Mouse (Mus musculus): ENCODE data around the gene Syt9. TPM values are rescaled to one million over a fixed set of nuclear protein-coding genes. Genes with fewer than 3 reads are reported as not detected.

The Syt9 gene
- polyA plus RNA-seq (2014; fragmentation: Nextera tagmentation; extraction: Ambion mirVana): 3.9 and 5.6 TPM in 2 replicates

DNA sequence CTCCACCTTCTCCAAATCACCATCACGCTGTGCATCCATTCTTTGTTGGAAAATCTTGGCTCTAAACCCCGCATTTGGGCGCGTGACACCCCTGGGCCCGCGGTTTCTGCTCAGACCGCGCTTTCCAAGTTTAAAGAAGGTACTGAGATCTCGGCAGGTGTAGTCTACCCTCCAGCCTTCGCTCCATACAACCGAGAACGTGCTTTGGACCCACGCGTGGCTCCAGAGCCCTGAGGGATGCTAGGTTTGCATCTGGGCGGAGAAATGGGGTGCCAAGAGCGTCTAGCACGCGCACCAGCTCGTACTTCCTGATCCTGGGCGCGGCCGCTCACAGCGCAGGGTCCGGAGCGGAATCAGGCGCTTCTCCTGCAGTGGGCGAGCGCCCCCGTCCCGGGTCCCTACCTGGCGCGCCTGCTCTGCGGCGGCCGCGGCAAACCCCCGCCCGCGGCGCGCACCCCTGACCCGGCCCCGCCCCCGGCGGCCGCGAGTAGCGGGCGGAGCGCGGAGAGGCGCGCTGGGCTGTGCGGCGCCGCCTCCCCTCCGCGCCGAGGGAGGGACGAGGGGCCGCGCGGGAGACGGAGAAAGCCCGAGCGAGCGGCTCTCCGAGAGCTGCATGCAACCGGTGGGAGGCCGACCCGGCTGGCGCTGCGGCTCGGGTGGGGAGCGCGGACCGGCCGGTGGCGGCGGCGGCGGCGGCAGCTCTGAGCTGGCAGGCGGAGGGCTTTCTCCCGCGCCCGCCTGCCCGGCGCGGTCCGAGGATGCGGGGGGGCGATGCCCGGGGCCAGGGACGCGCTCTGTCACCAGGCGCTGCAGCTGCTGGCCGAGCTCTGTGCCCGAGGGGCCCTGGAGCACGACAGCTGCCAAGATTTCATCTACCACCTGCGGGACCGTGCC lies at the start of gene Syt9:
Syt9 (plus strand) TSS at position 497 of the 894 bp plus-strand sequence.
- Histone ChIP-seq H3K27me3 (ENCODE audit: control insufficient read depth, insufficient read depth, low read length) (peaks cover 28% of the 10 kb centered on the region), H3K27ac (ENCODE audit: low read depth, low read length) (no peak within 1 kb of the TSS), H3K9me3 (ENCODE audit: control insufficient read depth, low read length) (no peaks in the 10 kb centered on the region), H3K4me3 (ENCODE audit: low read depth, low read length) (peak within 1 kb of the TSS; percentile 65), H3K36me3 (ENCODE audit: control insufficient read depth, insufficient read depth, low read length) (no peaks in the 10 kb centered on the region), H3K4me2 (peak within 1 kb of the TSS; percentile 98), H3K9ac (ENCODE audit: low read length) (peak within 1 kb of the TSS; percentile 71), H3K4me1 (ENCODE audit: control insufficient read depth, insufficient read depth, low read length) (peaks cover 3% of the 10 kb centered on the region; the same call in 1 of the 2 replicates)
- WGBS: under 1% methylated on average over 83 of the region's 102 CpGs
- ATAC-seq (ENCODE audit: low FRiP score) (peak; percentile 93), DNase-seq (ENCODE audit: low spot score, missing footprints) (peak; percentile 94)

DNA sequence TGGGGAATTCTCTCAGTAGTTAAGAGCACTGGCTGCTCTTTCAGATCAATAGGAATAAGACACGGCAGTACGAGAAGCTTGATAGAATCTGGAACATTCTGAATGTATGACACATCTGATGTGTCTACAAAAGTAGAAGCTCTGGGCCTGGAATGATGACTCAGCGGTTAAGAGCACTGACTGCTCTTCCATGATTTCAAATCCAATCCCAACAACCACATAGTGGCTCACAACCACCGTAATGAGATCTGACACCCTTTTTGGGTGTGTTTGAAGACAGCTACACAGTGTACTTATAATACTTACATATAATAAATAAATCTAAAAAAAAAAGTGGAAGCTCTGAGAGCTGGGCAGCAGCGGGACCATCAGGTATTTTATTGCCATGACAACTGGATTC lies 31.5 kb upstream of the Syt9 start:
- 90% methylated on average over 5 of the region's 5 CpGs for WGBS
- H3K4me2 ChIP-seq: no peak overlapping the region
- H3K4me3 ChIP-seq (ENCODE audit: low read depth, low read length): no peak overlapping the region
- H3K9ac ChIP-seq (ENCODE audit: low read length): no peak overlapping the region
- H3K36me3 ChIP-seq (ENCODE audit: control insufficient read depth, insufficient read depth, low read length): no peaks in the 10 kb centered on the region
- DNase-seq (ENCODE audit: low spot score, missing footprints) (no peak), ATAC-seq (ENCODE audit: low FRiP score) (no peak)
- no peaks in the 10 kb centered on the region for H3K4me1 ChIP-seq (ENCODE audit: control insufficient read depth, insufficient read depth, low read length)
- no peaks in the 10 kb centered on the region for H3K27me3 ChIP-seq (ENCODE audit: control insufficient read depth, insufficient read depth, low read length)
- no peak overlapping the region for H3K27ac ChIP-seq (ENCODE audit: low read depth, low read length)
- H3K9me3 ChIP-seq (ENCODE audit: control insufficient read depth, low read length): no peaks in the 10 kb centered on the region

GRCm38 (mm10) chr7:107339560-107340057 lies 30.9 kb upstream of the Syt9 start:
- Histone ChIP-seq H3K4me3 (ENCODE audit: low read depth, low read length) (no peak overlapping the region), H3K4me2 (no peak overlapping the region), H3K27ac (ENCODE audit: low read depth, low read length) (no peak overlapping the region), H3K4me1 (ENCODE audit: control insufficient read depth, insufficient read depth, low read length) (no peaks in the 10 kb centered on the region), H3K27me3 (ENCODE audit: control insufficient read depth, insufficient read depth, low read length) (no peaks in the 10 kb centered on the region), H3K9me3 (ENCODE audit: control insufficient read depth, low read length) (no peaks in the 10 kb centered on the region), H3K36me3 (ENCODE audit: control insufficient read depth, insufficient read depth, low read length) (no peaks in the 10 kb centered on the region), H3K9ac (ENCODE audit: low read length) (no peak overlapping the region)
- 54% methylated on average over 3 of the region's 3 CpGs for WGBS
- ATAC-seq (ENCODE audit: low FRiP score) (no peak), DNase-seq (ENCODE audit: low spot score, missing footprints) (no peak)

DNA sequence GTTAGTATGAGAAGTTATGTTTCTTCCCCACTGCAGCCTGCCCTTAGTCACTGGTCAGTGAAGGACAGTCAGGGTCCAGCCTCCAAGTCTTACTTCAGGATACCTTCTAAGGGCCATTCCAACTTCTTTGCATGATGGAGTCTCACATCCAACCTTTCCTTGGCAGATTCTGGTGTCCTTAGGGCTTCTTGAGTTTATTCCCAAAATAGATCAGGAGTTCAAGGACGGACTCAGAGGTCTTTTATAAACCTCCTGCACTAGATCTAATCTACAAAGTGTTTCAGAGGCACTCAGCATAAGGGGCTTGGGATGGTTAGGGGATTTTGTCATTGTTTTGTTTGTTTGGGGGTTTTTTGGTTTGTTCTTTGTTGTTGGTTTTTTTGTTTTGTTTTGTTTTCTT lies 30.3 kb upstream of the Syt9 start:
- Histone ChIP-seq H3K9me3 (ENCODE audit: control insufficient read depth, low read length) (no peaks in the 10 kb centered on the region), H3K4me2 (no peak overlapping the region), H3K27me3 (ENCODE audit: control insufficient read depth, insufficient read depth, low read length) (no peaks in the 10 kb centered on the region), H3K36me3 (ENCODE audit: control insufficient read depth, insufficient read depth, low read length) (no peaks in the 10 kb centered on the region), H3K27ac (ENCODE audit: low read depth, low read length) (no peak overlapping the region), H3K4me3 (ENCODE audit: low read depth, low read length) (no peak overlapping the region), H3K9ac (ENCODE audit: low read length) (no peak overlapping the region), H3K4me1 (ENCODE audit: control insufficient read depth, insufficient read depth, low read length) (no peaks in the 10 kb centered on the region)
- WGBS: 82% methylated on average over 1 of the region's 1 CpGs
- ATAC-seq (ENCODE audit: low FRiP score): no peak
- no peak for DNase-seq (ENCODE audit: low spot score, missing footprints)

DNA sequence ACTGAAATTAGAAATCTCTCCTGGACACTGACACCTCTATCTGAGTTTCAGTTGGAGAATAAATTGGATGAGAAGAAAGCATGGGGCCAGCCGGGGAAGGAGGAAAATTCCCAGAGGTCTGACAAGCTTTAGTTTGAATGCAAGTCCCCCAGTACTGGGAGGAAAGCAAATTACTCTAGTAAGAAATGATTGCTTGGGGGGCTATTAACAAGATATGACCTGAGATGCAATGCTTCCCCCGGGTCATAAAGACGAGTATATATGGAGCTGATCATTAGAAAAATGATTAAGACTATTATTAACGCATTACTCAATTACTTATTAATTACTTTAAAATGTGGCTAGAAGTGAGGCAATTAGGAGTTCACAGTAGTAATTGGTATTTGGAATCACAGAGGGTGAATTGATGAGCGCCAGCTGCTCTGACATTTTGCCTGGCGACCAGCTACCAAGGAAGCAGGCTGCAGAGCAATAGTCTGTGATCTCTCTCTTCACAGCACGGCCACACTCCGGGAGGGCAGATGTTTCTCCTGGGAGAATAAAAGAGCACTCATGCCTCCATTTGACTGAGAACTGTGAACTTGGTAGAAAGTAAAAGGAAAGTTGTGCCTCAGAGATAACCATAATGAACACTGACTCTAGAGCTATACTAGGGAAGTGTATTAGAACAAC lies 28.9 kb upstream of the Syt9 start:
- ATAC-seq (ENCODE audit: low FRiP score) (no peak), DNase-seq (ENCODE audit: low spot score, missing footprints) (no peak)
- Histone ChIP-seq H3K27ac (ENCODE audit: low read depth, low read length) (no peak overlapping the region), H3K9ac (ENCODE audit: low read length) (no peak overlapping the region), H3K4me3 (ENCODE audit: low read depth, low read length) (no peak overlapping the region), H3K4me2 (no peak overlapping the region), H3K9me3 (ENCODE audit: control insufficient read depth, low read length) (no peaks in the 10 kb centered on the region), H3K36me3 (ENCODE audit: control insufficient read depth, insufficient read depth, low read length) (no peaks in the 10 kb centered on the region), H3K27me3 (ENCODE audit: control insufficient read depth, insufficient read depth, low read length) (no peaks in the 10 kb centered on the region), H3K4me1 (ENCODE audit: control insufficient read depth, insufficient read depth, low read length) (no peaks in the 10 kb centered on the region)
- WGBS: 73% methylated on average over 8 of the region's 8 CpGs

DNA sequence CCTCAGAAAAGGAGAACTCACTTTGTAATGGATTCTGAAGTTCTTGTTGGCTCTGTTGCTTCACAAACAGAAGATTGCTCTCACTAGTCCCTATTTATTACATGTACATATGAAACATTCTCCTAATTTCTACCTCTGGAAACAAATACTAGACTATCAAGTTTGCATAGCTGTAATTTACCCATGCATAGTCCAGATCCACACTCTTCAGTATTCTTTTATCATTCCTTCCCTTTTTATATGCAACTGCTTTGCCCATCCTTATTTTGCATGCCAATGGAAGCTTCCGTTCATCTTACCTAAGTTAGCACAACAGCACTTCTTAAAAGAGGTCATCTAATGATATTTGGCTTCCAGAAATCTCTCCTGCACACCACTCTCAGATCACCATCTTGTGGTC lies 21.3 kb upstream of the Syt9 start:
- 83% methylated on average over 1 of the region's 1 CpGs for WGBS
- Histone ChIP-seq H3K9ac (ENCODE audit: low read length) (no peak overlapping the region), H3K27ac (ENCODE audit: low read depth, low read length) (no peak overlapping the region), H3K27me3 (ENCODE audit: control insufficient read depth, insufficient read depth, low read length) (no peaks in the 10 kb centered on the region), H3K4me2 (no peak overlapping the region), H3K4me3 (ENCODE audit: low read depth, low read length) (no peak overlapping the region), H3K36me3 (ENCODE audit: control insufficient read depth, insufficient read depth, low read length) (no peaks in the 10 kb centered on the region), H3K9me3 (ENCODE audit: control insufficient read depth, low read length) (no peaks in the 10 kb centered on the region), H3K4me1 (ENCODE audit: control insufficient read depth, insufficient read depth, low read length) (no peaks in the 10 kb centered on the region)
- no peak for ATAC-seq (ENCODE audit: low FRiP score)
- DNase-seq (ENCODE audit: low spot score, missing footprints): no peak

GRCm38 (mm10) chr7:107362153-107362552 lies 8.4 kb upstream of the Syt9 start:
- DNase-seq (ENCODE audit: low spot score, missing footprints) (no peak), ATAC-seq (ENCODE audit: low FRiP score) (no peak)
- no peaks in the 10 kb centered on the region for H3K27me3 ChIP-seq (ENCODE audit: control insufficient read depth, insufficient read depth, low read length)
- H3K36me3 ChIP-seq (ENCODE audit: control insufficient read depth, insufficient read depth, low read length): no peaks in the 10 kb centered on the region
- WGBS: 89% methylated on average over 3 of the region's 3 CpGs
- no peak overlapping the region for H3K4me3 ChIP-seq (ENCODE audit: low read depth, low read length)
- no peaks in the 10 kb centered on the region for H3K4me1 ChIP-seq (ENCODE audit: control insufficient read depth, insufficient read depth, low read length)
- H3K9ac ChIP-seq (ENCODE audit: low read length): no peak overlapping the region
- H3K4me2 ChIP-seq: no peak overlapping the region
- H3K27ac ChIP-seq (ENCODE audit: low read depth, low read length): no peak overlapping the region
- no peaks in the 10 kb centered on the region for H3K9me3 ChIP-seq (ENCODE audit: control insufficient read depth, low read length)

GRCm38 (mm10) chr7:107362634-107363033 lies 7.9 kb upstream of the Syt9 start:
- Histone ChIP-seq H3K9me3 (ENCODE audit: control insufficient read depth, low read length) (no peaks in the 10 kb centered on the region), H3K9ac (ENCODE audit: low read length) (no peak overlapping the region), H3K4me2 (no peak overlapping the region), H3K4me3 (ENCODE audit: low read depth, low read length) (no peak overlapping the region), H3K27ac (ENCODE audit: low read depth, low read length) (no peak overlapping the region), H3K27me3 (ENCODE audit: control insufficient read depth, insufficient read depth, low read length) (no peaks in the 10 kb centered on the region), H3K36me3 (ENCODE audit: control insufficient read depth, insufficient read depth, low read length) (no peaks in the 10 kb centered on the region), H3K4me1 (ENCODE audit: control insufficient read depth, insufficient read depth, low read length) (no peaks in the 10 kb centered on the region)
- DNase-seq (ENCODE audit: low spot score, missing footprints) (no peak), ATAC-seq (ENCODE audit: low FRiP score) (no peak)
- WGBS: 80% methylated on average over 3 of the region's 3 CpGs
